7 mouse cellular contexts compared by ENCODE assay signal in genomic region chr15:78610705-78611462, GRCm38 (mm10). TPM values are rescaled to one million over a fixed set of nuclear protein-coding genes. Genes with fewer than 3 reads are reported as not detected.
DNase-seq lines count a peak whose midpoint lies in the region; ATAC-seq and TF ChIP-seq lines count a peak whose summit lies in the region.

No protein-coding gene starts in this region.

- peaks cover 43% of the 10 kb centered on the region for H3K79me2 ChIP-seq in macrophage (ENCODE audit: inconsistent target)

- H3K36me3 ChIP-seq in E14TG2a.4 (ENCODE audit: insufficient read depth, low read length), result no peaks in the 10 kb centered on the region
- H3K36me3 ChIP-seq in forebrain, postnatal 0 days (ENCODE audit: insufficient read depth), result no peaks in the 10 kb centered on the region
- H3K36me3 ChIP-seq in macrophage (ENCODE audit: inconsistent target), result peaks cover 70% of the 10 kb centered on the region

- peak; percentile 56; the same call in 1 of the 2 replicates for ATAC-seq in forebrain, postnatal 0 days
- ATAC-seq in activated CD4-positive, CD25-positive, alpha-beta regulatory T cell, adult 4 months, result no peak
- no peak for ATAC-seq in inflammation-experienced regulatory T-cells, adult 6 months

- H3K9me3 ChIP-seq in E14TG2a.4 (ENCODE audit: low read length), result no peaks in the 10 kb centered on the region
- H3K9me3 ChIP-seq in forebrain, postnatal 0 days (ENCODE audit: low read length), result no peaks in the 10 kb centered on the region

- DNase-seq in CD4-positive, CD25-positive, alpha-beta regulatory T cell, adult 2 months (ENCODE audit: low read depth, low spot score), result peak; percentile 52
- DNase-seq in forebrain, postnatal 0 days, result no peak
- no peak for DNase-seq in cerebellum, adult 18-20 months

- H3K4me2 ChIP-seq in forebrain, postnatal 0 days (ENCODE audit: low read depth), result no peak overlapping the region

- 30% methylated on average over 12 of the region's 12 CpGs for WGBS in forebrain, postnatal 0 days
- WGBS in macrophage (ENCODE audit: missing documents), result 54% methylated on average over 12 of the region's 12 CpGs

- H3K27ac ChIP-seq in forebrain, postnatal 0 days (ENCODE audit: low read depth, low read length), result no peak overlapping the region
- H3K27ac ChIP-seq in macrophage, result peak overlapping the region; percentile 38

- no peak overlapping the region for H3K9ac ChIP-seq in forebrain, postnatal 0 days

- H3K27me3 ChIP-seq in E14TG2a.4 (ENCODE audit: insufficient read depth, low read length), result peaks cover 17% of the 10 kb centered on the region; the same call in 1 of the 2 replicates
- H3K27me3 ChIP-seq in forebrain, postnatal 0 days (ENCODE audit: insufficient read depth, low read length), result no peaks in the 10 kb centered on the region

- H3K4me3 ChIP-seq in E14TG2a.4 (replicated peaks; ENCODE audit: low read length) (peak overlapping the region; percentile 35), macrophage (ENCODE audit: inconsistent target) (no peak overlapping the region)
- H3K4me3 ChIP-seq in forebrain, postnatal 0 days (ENCODE audit: low read depth, low read length), result no peak overlapping the region

- H3K4me1 ChIP-seq in E14TG2a.4 (replicated peaks; ENCODE audit: low read depth, low read length), result peaks cover 18% of the 10 kb centered on the region
- no peaks in the 10 kb centered on the region for H3K4me1 ChIP-seq in forebrain, postnatal 0 days (ENCODE audit: insufficient read depth)

- TF ChIP-seq CTCF in E14TG2a.4 (conservative IDR thresholded peaks at IDR 0.05; ENCODE audit: low read length), result no peak
- no peak for TF ChIP-seq CTCF in forebrain, postnatal 0 days (IDR thresholded peaks at IDR 0.05; ENCODE audit: low read depth)

RNA-seq across cellular contexts. Expression of gene Cyth4, which starts 14.0 kb away (rescaled TPM):
- total RNA-seq in forebrain, postnatal 0 days (2014; rRNA removed), result 5.5 and 9.8 TPM in 2 replicates
- polyA plus RNA-seq in forebrain, postnatal 0 days (2015; fragmentation: Nextera tagmentation; extraction: Ambion mirVana), result 3.9 and 5.5 TPM in 2 replicates
- 1,000 to 10,000 TPM in 7 of 26 experiments, 100 to 1,000 TPM in 19; 198 to 1,124 (median 784) TPM for total RNA-seq in macrophage (2018; cell fraction: chromatin; rRNA removed)
- 100 to 1,000 TPM; 130 to 274 (median 205) TPM for total RNA-seq in macrophage (2018; cell fraction: cytosol; rRNA removed)
- total RNA-seq in macrophage (2018; cell fraction: nucleus; rRNA removed), result 100 to 1,000 TPM; 127 to 775 (median 373) TPM
- polyA plus RNA-seq in macrophage (2018), result 240 to 319 TPM (median 275 TPM) in 3 replicates
- polyA plus RNA-seq in activated CD4-positive, CD25-positive, alpha-beta regulatory T cell, adult 4 months (2017; shearing (Covaris generic)), result 100 to 1,000 TPM; 197 to 261 TPM
- polyA plus RNA-seq in inflammation-experienced regulatory T-cells, adult 6 months (2017; shearing (Covaris generic)), result 100 to 1,000 TPM; 236 to 339 (median 298) TPM

RNA-seq across cellular contexts. Expression of gene Rac2, which starts 38.3 kb away (rescaled TPM):
- total RNA-seq in forebrain, postnatal 0 days (2014; rRNA removed), result 1.1 and 1.4 TPM in 2 replicates
- 5.9 and 6.5 TPM in 2 replicates for polyA plus RNA-seq in forebrain, postnatal 0 days (2015; fragmentation: Nextera tagmentation; extraction: Ambion mirVana)
- total RNA-seq in macrophage (2018; cell fraction: chromatin; rRNA removed), result 100 to 1,000 TPM in 15 of 26 experiments, 10 to 100 TPM in 11; 32.8 to 268 (median 126) TPM
- total RNA-seq in macrophage (2018; cell fraction: cytosol; rRNA removed), result 100 to 1,000 TPM; 202 to 920 (median 428) TPM
- 100 to 1,000 TPM in 18 of 26 experiments, 10 to 100 TPM in 8; 52.1 to 327 (median 189) TPM for total RNA-seq in macrophage (2018; cell fraction: nucleus; rRNA removed)
- polyA plus RNA-seq in macrophage (2018), result 169 to 717 TPM (median 258 TPM) in 3 replicates
- polyA plus RNA-seq in activated CD4-positive, CD25-positive, alpha-beta regulatory T cell, adult 4 months (2017; shearing (Covaris generic)), result 1,000 to 10,000 TPM; 3,019 to 4,069 TPM
- 1,000 to 10,000 TPM; 2,973 to 4,396 (median 4,109) TPM for polyA plus RNA-seq in inflammation-experienced regulatory T-cells, adult 6 months (2017; shearing (Covaris generic))

Comparison
In these comparisons a context has a peak if more than half of its experiments do, and no peak if none do; other contexts are left out.
1. RNA of gene Cyth4, which starts 14.0 kb away (polyA plus RNA-seq): 236 to 339 TPM in inflammation-experienced regulatory T-cells, adult 6 months, 197 to 261 TPM in activated CD4-positive, CD25-positive, alpha-beta regulatory T cell, adult 4 months and 240 to 319 TPM in macrophage; 3.9 to 5.5 TPM in forebrain, postnatal 0 days; every median in the first group is over 10 times any median in the second.
2. RNA of gene Rac2, which starts 38.3 kb away (polyA plus RNA-seq): 2,973 to 4,396 TPM in inflammation-experienced regulatory T-cells, adult 6 months, 3,019 to 4,069 TPM in activated CD4-positive, CD25-positive, alpha-beta regulatory T cell, adult 4 months and 169 to 717 TPM in macrophage; 5.9 to 6.5 TPM in forebrain, postnatal 0 days; every median in the first group is over 10 times any median in the second.